Mouse (Mus musculus): ENCODE measurements around the gene Calr4. TPM values are rescaled to one million over a fixed set of nuclear protein-coding genes. Genes with fewer than 3 reads are reported as not detected.

The Calr4 gene
- 1.3 and 1.7 TPM in 2 replicates for polyA plus RNA-seq (2015; fragmentation: Nextera tagmentation; extraction: Ambion mirVana)

DNA sequence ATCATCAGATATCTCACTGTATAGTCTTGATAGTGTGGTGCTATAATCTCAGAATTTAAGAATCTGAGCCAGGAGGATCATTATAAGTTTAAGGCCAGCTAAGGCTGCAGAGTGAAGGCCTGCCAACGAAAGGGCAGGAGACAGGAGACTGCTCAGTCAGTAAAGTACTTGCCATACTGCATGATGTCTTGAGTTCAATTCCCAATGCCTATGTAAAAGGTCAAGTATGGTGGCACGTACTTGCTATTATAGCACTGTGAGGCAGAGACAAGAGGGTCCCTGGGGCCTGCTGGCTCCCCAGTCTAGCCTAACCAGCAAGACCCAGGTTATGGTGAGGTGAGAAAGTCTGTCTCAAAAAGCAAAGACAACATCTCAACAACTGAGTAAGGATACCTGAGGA, at the start of gene Calr4:
Calr4 (plus strand) TSS at position 301 of the 400 bp plus-strand sequence.
- H3K27ac ChIP-seq (replicated peaks), result peak within 1 kb of the TSS; percentile 65
- 89% methylated on average over 2 of the region's 2 CpGs for WGBS
- H3K9ac ChIP-seq (replicated peaks), result no peak within 1 kb of the TSS
- H3K9me3 ChIP-seq (replicated peaks), result no peaks in the 10 kb centered on the region
- H3K27me3 ChIP-seq (replicated peaks), result no peaks in the 10 kb centered on the region
- no peak for ATAC-seq (ENCODE audit: low FRiP score)
- peaks cover 31% of the 10 kb centered on the region for H3K4me1 ChIP-seq
- H3K4me3 ChIP-seq (replicated peaks), result no peak within 1 kb of the TSS
- H3K4me2 ChIP-seq, result no peak within 1 kb of the TSS
- H3K36me3 ChIP-seq, result no peaks in the 10 kb centered on the region

DNA sequence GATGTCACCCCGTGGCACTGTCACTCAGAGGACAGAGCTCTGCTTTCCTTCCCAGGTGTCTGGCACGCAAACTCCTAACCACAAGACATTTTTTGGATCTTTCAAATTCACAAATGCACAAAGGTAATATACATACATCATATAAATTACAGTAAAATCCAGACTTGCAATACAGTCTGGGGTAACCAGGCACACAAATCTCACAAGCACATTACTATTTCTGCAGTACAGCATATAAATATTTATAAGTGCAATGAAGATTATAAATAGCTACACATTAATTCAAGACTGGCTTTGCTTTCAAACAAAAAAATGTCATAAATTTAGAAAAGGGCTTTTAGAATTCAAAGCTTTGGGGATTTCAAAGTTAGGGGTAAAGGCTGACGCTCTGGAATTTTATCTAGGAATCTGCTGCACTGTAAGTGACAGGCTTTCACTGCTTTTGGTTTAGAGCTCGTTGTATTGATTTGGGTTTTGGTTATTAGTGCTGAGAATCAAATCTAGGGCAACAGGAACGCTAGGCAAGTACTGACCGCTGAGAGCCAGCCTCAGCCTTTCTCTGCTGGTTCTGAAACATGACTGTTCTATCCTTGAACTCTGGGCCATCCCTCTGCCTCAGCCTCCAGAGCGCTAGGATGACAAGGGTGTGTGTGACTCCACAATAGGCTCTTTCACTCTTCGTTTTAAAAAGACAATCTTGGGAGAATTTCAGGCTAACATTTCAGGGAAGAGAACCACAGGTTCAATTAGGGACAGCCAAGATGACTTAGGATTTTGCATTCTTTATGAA, 48.5 kb upstream of the Calr4 start:
- Histone ChIP-seq H3K4me2 (no peak overlapping the region), H3K9ac (replicated peaks) (no peak overlapping the region), H3K27ac (replicated peaks) (no peak overlapping the region), H3K27me3 (replicated peaks) (no peaks in the 10 kb centered on the region), H3K4me1 (0 out of 2 replicates have a peak, but pooled peaks cover 3% of the 10 kb centered on the region), H3K36me3 (no peaks in the 10 kb centered on the region), H3K9me3 (replicated peaks) (no peaks in the 10 kb centered on the region), H3K4me3 (replicated peaks) (no peak overlapping the region)
- 74% methylated on average over 8 of the region's 8 CpGs for WGBS
- no peak for ATAC-seq (ENCODE audit: low FRiP score)

- Histone ChIP-seq H3K4me1 (peaks cover 20% of the 10 kb centered on the region), H3K9ac (replicated peaks) (no peak overlapping the region), H3K4me3 (replicated peaks) (no peak overlapping the region), H3K9me3 (replicated peaks) (no peaks in the 10 kb centered on the region), H3K4me2 (no peak overlapping the region), H3K36me3 (no peaks in the 10 kb centered on the region), H3K27ac (replicated peaks) (0 out of 2 replicates have a peak overlapping the region, but pooled peaks have one; percentile 37), H3K27me3 (replicated peaks) (no peaks in the 10 kb centered on the region)
- no peak for ATAC-seq (ENCODE audit: low FRiP score)
- 52% methylated on average over 10 of the region's 10 CpGs for WGBS
Observed at GRCm38 (mm10) chr4:109191598-109191997, 42.7 kb upstream of the Calr4 start.

DNA sequence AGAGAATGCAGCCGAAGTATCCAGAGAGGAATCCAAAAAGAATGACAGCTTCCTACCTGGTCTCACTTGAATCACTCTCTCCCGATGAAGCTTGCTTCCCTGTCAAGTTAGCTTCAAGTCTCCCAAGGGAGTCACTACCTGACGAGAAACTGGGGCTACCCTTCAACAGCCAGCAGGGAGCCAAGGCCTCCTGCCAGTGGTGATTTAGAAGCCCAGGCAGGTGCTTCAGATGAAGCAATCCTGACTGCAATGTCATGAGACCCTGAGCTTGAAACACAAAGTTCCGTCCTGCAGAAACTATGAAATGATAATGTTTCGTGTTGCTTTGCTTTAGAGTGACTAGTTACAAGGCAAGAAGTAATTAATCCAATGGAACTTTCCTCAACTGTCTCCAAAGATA, 40.4 kb upstream of the Calr4 start:
- Histone ChIP-seq H3K27ac (replicated peaks) (no peak overlapping the region), H3K4me3 (replicated peaks) (no peak overlapping the region), H3K9me3 (replicated peaks) (no peaks in the 10 kb centered on the region), H3K36me3 (no peaks in the 10 kb centered on the region), H3K4me1 (peaks cover 25% of the 10 kb centered on the region), H3K9ac (replicated peaks) (no peak overlapping the region), H3K4me2 (no peak overlapping the region), H3K27me3 (replicated peaks) (no peaks in the 10 kb centered on the region)
- ATAC-seq (ENCODE audit: low FRiP score), result no peak
- WGBS, result 74% methylated on average over 5 of the region's 5 CpGs

- peaks cover 40% of the 10 kb centered on the region for H3K4me1 ChIP-seq
- ATAC-seq (ENCODE audit: low FRiP score), result no peak
- no peak overlapping the region for H3K9ac ChIP-seq (replicated peaks)
- H3K9me3 ChIP-seq (replicated peaks), result no peaks in the 10 kb centered on the region
- H3K4me3 ChIP-seq (replicated peaks), result no peak overlapping the region
- H3K4me2 ChIP-seq, result no peak overlapping the region
- H3K27ac ChIP-seq (replicated peaks), result no peak overlapping the region
- H3K27me3 ChIP-seq (replicated peaks), result no peaks in the 10 kb centered on the region
- 91% methylated on average over 7 of the region's 7 CpGs for WGBS
- H3K36me3 ChIP-seq, result no peaks in the 10 kb centered on the region; the same call in 1 of the 2 replicates
Observed at GRCm38 (mm10) chr4:109195900-109196629, 38.2 kb upstream of the Calr4 start.

DNA sequence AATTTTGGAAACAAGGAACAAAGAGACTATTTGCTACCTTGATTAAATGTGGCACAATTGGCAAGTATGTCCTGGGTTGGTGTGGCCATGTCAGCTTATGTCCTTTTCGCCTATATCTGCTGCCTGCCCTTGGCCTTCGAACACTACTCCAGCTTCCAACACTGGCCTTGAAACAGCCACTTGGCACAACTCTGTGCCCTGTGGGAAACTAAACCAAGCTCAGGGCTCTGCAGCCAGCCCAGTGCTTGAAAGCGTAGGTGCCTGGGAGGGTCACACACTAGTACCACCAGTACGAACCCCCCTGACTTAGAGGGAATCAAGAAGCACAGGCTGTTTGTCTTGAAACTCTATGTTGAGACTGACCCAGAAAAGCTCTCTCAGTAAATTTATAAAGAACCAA, 35.2 kb upstream of the Calr4 start:
- WGBS, result 94% methylated on average over 4 of the region's 4 CpGs
- Histone ChIP-seq H3K4me1 (peaks cover 29% of the 10 kb centered on the region), H3K27ac (replicated peaks) (no peak overlapping the region), H3K9ac (replicated peaks) (no peak overlapping the region), H3K27me3 (replicated peaks) (no peaks in the 10 kb centered on the region), H3K9me3 (replicated peaks) (no peaks in the 10 kb centered on the region), H3K36me3 (no peaks in the 10 kb centered on the region; the same call in 1 of the 2 replicates), H3K4me3 (replicated peaks) (no peak overlapping the region), H3K4me2 (no peak overlapping the region)
- ATAC-seq (ENCODE audit: low FRiP score), result no peak

GRCm38 (mm10) chr4:109201582-109202424, 32.5 kb upstream of the Calr4 start, which contains the start of gene Osbpl9:
Osbpl9 (minus strand) TSS chr4:109202272.
- H3K27me3 ChIP-seq (replicated peaks), result no peaks in the 10 kb centered on the region

GRCm38 (mm10) chr4:109203931-109204330, 30.4 kb upstream of the Calr4 start:
- Histone ChIP-seq H3K27me3 (replicated peaks) (no peaks in the 10 kb centered on the region), H3K4me3 (replicated peaks) (no peak overlapping the region), H3K27ac (replicated peaks) (no peak overlapping the region), H3K9me3 (replicated peaks) (no peaks in the 10 kb centered on the region), H3K9ac (replicated peaks) (no peak overlapping the region), H3K4me1 (peaks cover 19% of the 10 kb centered on the region), H3K36me3 (no peaks in the 10 kb centered on the region; the same call in 1 of the 2 replicates), H3K4me2 (no peak overlapping the region)
- no peak for ATAC-seq (ENCODE audit: low FRiP score)
- 81% methylated on average over 1 of the region's 1 CpGs for WGBS

More at GRCm38 (mm10) chr4:109201582-109202424, 32.5 kb upstream of the Calr4 start, which contains the start of gene Osbpl9:
- peak within 1 kb of the TSS; percentile 81 for H3K9ac ChIP-seq (replicated peaks)
- peak within 1 kb of the TSS; percentile 82 for H3K4me2 ChIP-seq
- peak; percentile 98 for ATAC-seq (ENCODE audit: low FRiP score)
- no peaks in the 10 kb centered on the region; the same call in 1 of the 2 replicates for H3K36me3 ChIP-seq
- peak within 1 kb of the TSS; percentile 96 for H3K27ac ChIP-seq (replicated peaks)
- under 1% methylated on average over 59 of the region's 59 CpGs for whole genome bisulfite sequencing
- H3K4me3 ChIP-seq (replicated peaks), result peak within 1 kb of the TSS; percentile 89
- H3K4me1 ChIP-seq, result peaks cover 25% of the 10 kb centered on the region
- H3K9me3 ChIP-seq (replicated peaks), result no peaks in the 10 kb centered on the region

GRCm38 (mm10) chr4:109204416-109204815, 29.9 kb upstream of the Calr4 start:
- 64% methylated on average over 1 of the region's 1 CpGs for WGBS
- H3K36me3 ChIP-seq, result no peaks in the 10 kb centered on the region

DNA sequence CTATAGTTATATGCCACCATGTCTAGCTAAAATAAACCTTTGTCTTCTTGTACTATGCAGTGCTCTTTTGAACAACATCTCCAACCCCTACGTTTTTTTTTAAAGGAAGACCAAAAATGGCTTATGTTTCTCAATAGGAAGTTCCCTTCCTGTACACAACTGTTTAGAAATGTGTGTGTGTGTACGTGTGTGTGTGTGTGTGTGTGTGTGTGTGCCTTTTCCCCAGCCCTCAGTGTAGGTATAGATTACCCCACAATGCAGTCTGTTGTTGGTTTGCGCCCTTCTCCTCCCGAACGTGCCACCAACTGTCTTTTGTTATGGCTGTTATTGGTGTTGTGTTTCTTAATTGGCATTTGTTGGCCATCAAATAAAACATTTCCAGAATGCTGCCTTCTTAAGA, 26.8 kb upstream of the Calr4 start:
- no peak overlapping the region for H3K9ac ChIP-seq (replicated peaks)
- 75% methylated on average over 5 of the region's 5 CpGs for WGBS
- H3K27ac ChIP-seq (replicated peaks), result no peak overlapping the region
- ATAC-seq (ENCODE audit: low FRiP score), result no peak
- no peaks in the 10 kb centered on the region for H3K27me3 ChIP-seq (replicated peaks)
- H3K4me1 ChIP-seq, result peaks cover 5% of the 10 kb centered on the region; the same call in 1 of the 2 replicates
- H3K36me3 ChIP-seq, result no peaks in the 10 kb centered on the region
- H3K4me3 ChIP-seq (replicated peaks), result no peak overlapping the region
- H3K9me3 ChIP-seq (replicated peaks), result no peaks in the 10 kb centered on the region
- H3K4me2 ChIP-seq, result no peak overlapping the region

More at GRCm38 (mm10) chr4:109204416-109204815, 29.9 kb upstream of the Calr4 start:
- H3K9ac ChIP-seq (replicated peaks), result no peak overlapping the region
- peaks cover 14% of the 10 kb centered on the region for H3K4me1 ChIP-seq
- H3K27me3 ChIP-seq (replicated peaks), result no peaks in the 10 kb centered on the region
- ATAC-seq (ENCODE audit: low FRiP score), result no peak
- H3K9me3 ChIP-seq (replicated peaks), result no peaks in the 10 kb centered on the region
- no peak overlapping the region for H3K27ac ChIP-seq (replicated peaks)
- H3K4me3 ChIP-seq (replicated peaks), result no peak overlapping the region
- H3K4me2 ChIP-seq, result no peak overlapping the region

- Histone ChIP-seq H3K27me3 (replicated peaks) (no peaks in the 10 kb centered on the region), H3K4me3 (replicated peaks) (no peak overlapping the region), H3K4me1 (peaks cover 6% of the 10 kb centered on the region; the same call in 1 of the 2 replicates), H3K4me2 (no peak overlapping the region), H3K36me3 (no peaks in the 10 kb centered on the region), H3K9me3 (replicated peaks) (no peaks in the 10 kb centered on the region), H3K27ac (replicated peaks) (no peak overlapping the region), H3K9ac (replicated peaks) (no peak overlapping the region)
- no peak for ATAC-seq (ENCODE audit: low FRiP score)
- WGBS, result 71% methylated on average over 2 of the region's 2 CpGs
Observed at GRCm38 (mm10) chr4:109210253-109210652, 24.0 kb upstream of the Calr4 start.

All from neural tube, embryonic 15.5 days (tissue).